Mouse (Mus musculus): ENCODE measurements around the gene Adgrl2.

GRCm38 (mm10) chr3:148899416-148899815 lies 90.9 kb downstream of the Adgrl2 start:
- TF ChIP-seq CTCF (IDR thresholded peaks at IDR 0.05; ENCODE audit: low read depth) (no peak), EP300 (IDR thresholded peaks at IDR 0.05; ENCODE audit: low read depth) (no peak)
